Mouse (Mus musculus): Measurements from ENCODE around the gene Pycr1. TPM values are rescaled to one million over a fixed set of nuclear protein-coding genes. Genes with fewer than 3 reads are reported as not detected.
A peak's percentile ranks its signal among the peaks of the same experiment; 100 is the strongest.

The Pycr1 gene
- total and polyA plus RNA-seq, 3 experiments = 21.0 to 75.3 (median 32.3) TPM

DNA sequence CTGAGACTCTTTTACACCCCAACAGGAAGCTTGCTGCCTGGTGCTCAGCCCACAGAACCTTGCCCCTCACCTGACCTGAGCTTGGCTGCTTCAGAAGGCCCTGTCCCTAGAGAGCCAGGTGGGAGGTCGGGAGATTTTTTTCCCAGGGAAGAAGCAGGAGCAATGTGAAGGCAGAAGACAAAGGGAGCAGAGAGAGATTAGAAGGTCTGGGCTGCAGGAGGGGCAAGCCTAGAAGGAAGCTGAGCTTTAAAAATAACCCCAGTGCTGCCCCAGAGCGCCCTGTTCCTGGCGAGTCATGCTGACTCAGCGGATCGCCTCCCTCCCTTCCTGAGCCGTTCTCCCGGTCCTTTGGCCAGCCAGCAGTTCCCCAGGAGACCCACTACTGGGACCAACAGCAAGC is 13.7 kb downstream of the Pycr1 start:
- Histone ChIP-seq H3K79me2 (replicated peaks; ENCODE audit: control insufficient read depth, extremely low read depth, insufficient read depth, poor library complexity, severe bottlenecking) (peaks cover 39% of the 10 kb centered on the region), H3K27ac (ENCODE audit: insufficient read depth, low read depth) (peak overlapping the region; percentile 74), H3K36me3 (replicated peaks in 1 of 2; ENCODE audit: control insufficient read depth in 1 of 2, insufficient read depth in 1 of 2, low read length in 1 of 2) (peaks cover 22 to 34% of the 10 kb centered on the region in 2 experiments), H3K4me1 (ENCODE audit: control insufficient read depth in 1 of 2, insufficient read depth in 2 of 2) (peaks cover 42 to 73% of the 10 kb centered on the region in 2 experiments), H3K4me3 (replicated peaks in 1 of 3; ENCODE audit: low read depth in 2 of 3, low read length in 2 of 3, poor library complexity in 1 of 3) (peak overlapping the region; percentile 12 to 74 (median 20)), H3K27me3 (replicated peaks) (no peaks in the 10 kb centered on the region), H3K9me3 (replicated peaks; ENCODE audit: low read length) (no peaks in the 10 kb centered on the region), H3K4me2 (ENCODE audit: insufficient read depth, low read depth, poor library complexity, severe bottlenecking) (peak overlapping the region; percentile 87), H3K9ac (ENCODE audit: insufficient read depth, low read depth) (peak overlapping the region; percentile 96)
- dilution Hi-C loops (cut with MboI; ENCODE audit: extremely low pct_ligation_motif_present, extremely low pct_unique_long_range_greater_than_20kb, low sequenced_read_pairs) = no loop called here
- in situ Hi-C loops (cut with MboI; ENCODE audit: low pct_ligation_motif_present, low pct_unique_long_range_greater_than_20kb, low sequenced_read_pairs) = loop anchor here (10.0 kb wide), 1 partner anchor 55 kb away; no protein-coding TSS in a partner anchor
- no peak for TF ChIP-seq MYC (IDR thresholded peaks at IDR 0.05; ENCODE audit: low read depth, low read length)
- TF ChIP-seq BHLHE40 (IDR thresholded peaks at IDR 0.05; ENCODE audit: low read depth, low read length) = 0 out of 2 replicates have a peak, but pooled peaks have one; percentile 16
- 0 out of 2 replicates have a peak, but pooled peaks have one; percentile 14 for TF ChIP-seq ELF1 (IDR thresholded peaks at IDR 0.05; ENCODE audit: low read depth, low read length)
- peak; percentile 35; the same call in 1 of the 2 replicates for TF ChIP-seq SIN3A (IDR thresholded peaks at IDR 0.05; ENCODE audit: low read length)
- TF ChIP-seq MAFK (IDR thresholded peaks at IDR 0.05; ENCODE audit: insufficient replicate concordance, low read length) = peak; percentile 98
- TF ChIP-seq MXI1 (IDR thresholded peaks at IDR 0.05; ENCODE audit: low read depth, low read length) = 0 out of 2 replicates have a peak, but pooled peaks have one; percentile 20
- DNase-seq (ENCODE audit: extremely low read depth) = no peak

DNA sequence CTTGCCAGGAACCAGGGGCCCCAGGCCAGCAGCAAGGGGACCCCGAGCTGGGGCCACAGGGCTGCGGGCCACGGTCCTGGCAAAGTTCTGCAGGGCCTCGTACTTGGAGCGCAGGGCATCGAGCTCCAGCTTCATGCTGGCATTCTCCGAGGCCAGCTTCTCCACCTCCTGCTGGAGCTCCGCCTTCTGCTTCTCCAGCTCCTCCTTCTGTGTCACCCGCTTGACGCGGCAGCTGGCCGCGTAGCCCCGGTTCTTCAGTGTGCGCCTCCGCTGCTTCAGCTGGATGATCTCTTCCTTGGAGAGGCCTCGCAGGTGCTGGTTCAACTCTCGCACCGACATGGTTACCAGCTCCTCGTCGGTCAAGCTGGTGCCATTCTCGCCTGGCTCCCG is 14.2 kb downstream of the Pycr1 start:
- dilution Hi-C loops (cut with MboI; ENCODE audit: extremely low pct_ligation_motif_present, extremely low pct_unique_long_range_greater_than_20kb, low sequenced_read_pairs) = no loop called here
- in situ Hi-C loops (cut with MboI; ENCODE audit: low pct_ligation_motif_present, low pct_unique_long_range_greater_than_20kb, low sequenced_read_pairs) = loop anchor here (10.0 kb wide), 1 partner anchor 55 kb away; no protein-coding TSS in a partner anchor
- Histone ChIP-seq H3K27ac (ENCODE audit: insufficient read depth, low read depth) (peak overlapping the region; percentile 74), H3K9me3 (replicated peaks; ENCODE audit: low read length) (no peaks in the 10 kb centered on the region), H3K4me1 (ENCODE audit: control insufficient read depth in 1 of 2, insufficient read depth in 2 of 2) (peaks cover 42 to 72% of the 10 kb centered on the region in 2 experiments), H3K27me3 (replicated peaks) (no peaks in the 10 kb centered on the region), H3K4me2 (ENCODE audit: insufficient read depth, low read depth, poor library complexity, severe bottlenecking) (peak overlapping the region; percentile 87), H3K79me2 (replicated peaks; ENCODE audit: control insufficient read depth, extremely low read depth, insufficient read depth, poor library complexity, severe bottlenecking) (peaks cover 42% of the 10 kb centered on the region), H3K36me3 (replicated peaks in 1 of 2; ENCODE audit: control insufficient read depth in 1 of 2, insufficient read depth in 1 of 2, low read length in 1 of 2) (peaks cover 22 to 34% of the 10 kb centered on the region in 2 experiments), H3K9ac (ENCODE audit: insufficient read depth, low read depth) (peak overlapping the region; percentile 96), H3K4me3 (replicated peaks in 1 of 3; ENCODE audit: low read depth in 2 of 3, low read length in 2 of 3, poor library complexity in 1 of 3) (peak overlapping the region in 2 of 3 experiments; percentile 23 to 74)
- TF ChIP-seq BHLHE40 (IDR thresholded peaks at IDR 0.05; ENCODE audit: low read depth, low read length) = no peak
- TF ChIP-seq TCF12 (IDR thresholded peaks at IDR 0.05; ENCODE audit: low read depth, low read length) = no peak
- no peak for TF ChIP-seq HCFC1 (IDR thresholded peaks at IDR 0.05; ENCODE audit: low read depth, low read length)
- peak; percentile 34; the same call in 1 of the 2 replicates for TF ChIP-seq POLR2A (IDR thresholded peaks at IDR 0.05; ENCODE audit: low read depth, low read length)
- TF ChIP-seq IRF4 (IDR thresholded peaks at IDR 0.05; ENCODE audit: low read depth, low read length) = no peak
- TF ChIP-seq ZMIZ1 (IDR thresholded peaks at IDR 0.05; ENCODE audit: low read depth, low read length) = no peak
- TF ChIP-seq ZKSCAN1 (IDR thresholded peaks at IDR 0.05; ENCODE audit: borderline replicate concordance, low read depth, low read length) = no peak
- DNase-seq (ENCODE audit: extremely low read depth) = no peak
